Mouse (Mus musculus) midbrain, embryonic 11.5 days (tissue): Measurements from ENCODE around the gene Osbpl3. TPM values are rescaled to one million over a fixed set of nuclear protein-coding genes. Genes with fewer than 3 reads are reported as not detected.

ENCODE experiments used
- ATAC-seq: fragments of 200-750 bp; cut with Nextera tagmentation; 2 replicates; pipeline ENCODE4 v1.8.0; 2017; ENCODE audit warnings: moderate TSS enrichment, moderate library complexity; ENCODE audit not compliant: low FRiP score
- DNase-seq: peaks from one replicate; pipeline ENCODE4 v3.0.0; 2015; ENCODE audit warnings: low spot score; ENCODE audit errors: missing footprints
- H3K27ac ChIP-seq: fragments of 300-500 bp; sonication (generic); 2 replicates; pipeline ENCODE4 v1.5.1; 2014; ENCODE audit warnings: low read depth, low read length
- H3K27me3 ChIP-seq: fragments of 300-500 bp; sonication (generic); 2 replicates; pipeline ENCODE4 v1.6.1; 2014; ENCODE audit warnings: mild to moderate bottlenecking, low read length, moderate library complexity, mixed read lengths; ENCODE audit not compliant: control insufficient read depth, insufficient read depth
- H3K36me3 ChIP-seq: fragments of 300-500 bp; sonication (generic); 2 replicates; pipeline ENCODE4 v1.6.1; 2014; ENCODE audit warnings: mild to moderate bottlenecking, low read length, moderate library complexity, mixed read lengths; ENCODE audit not compliant: control insufficient read depth, insufficient read depth
- H3K4me1 ChIP-seq: fragments of 300-500 bp; sonication (generic); 2 replicates; pipeline ENCODE4 v1.6.1; 2014; ENCODE audit warnings: low read length; ENCODE audit not compliant: control insufficient read depth, insufficient read depth
- H3K4me2 ChIP-seq: fragments of 300-500 bp; sonication (generic); 2 replicates; pipeline ENCODE4 v1.6.1; 2014; ENCODE audit warnings: mild to moderate bottlenecking, moderate library complexity
- H3K4me3 ChIP-seq: fragments of 300-500 bp; sonication (generic); 2 replicates; pipeline ENCODE4 v1.5.1; 2014; ENCODE audit warnings: low read depth, low read length
- H3K9ac ChIP-seq: fragments of 300-500 bp; sonication (generic); 2 replicates; pipeline ENCODE4 v1.6.1; 2014; ENCODE audit warnings: low read length
- H3K9me3 ChIP-seq: fragments of 300-500 bp; sonication (generic); 2 replicates; pipeline ENCODE4 v1.6.1; 2016; ENCODE audit warnings: low read length; ENCODE audit not compliant: control insufficient read depth
- WGBS: fragments of 180-500 bp; shearing (Covaris S2); extraction: QIAGEN DNeasy Blood & Tissue Kit; methylation state at CpG from one replicate; pipeline ENCODE4 v1.1.7; 2014; 5-methylcytosine and 5-hydroxymethylcytosine counted together
- polyA plus RNA-seq: library from polyadenylated mRNA; unstranded; fragments of >200 nt; fragmentation: Nextera tagmentation; extraction: Ambion mirVana; gene quantifications from 2 replicates; pipeline ENCODE4 v1.2.1, GENCODE M21; 2014

Gene Osbpl3
- polyA plus RNA-seq, 1 experiment from 2014 or later: 7.3 TPM

- H3K9ac ChIP-seq: no peak overlapping the region
- no peak for ATAC-seq
- H3K36me3 ChIP-seq: no peaks in the 10 kb centered on the region
- H3K4me3 ChIP-seq: no peak overlapping the region
- H3K4me2 ChIP-seq: no peak overlapping the region
- no peak overlapping the region for H3K27ac ChIP-seq
- no peaks in the 10 kb centered on the region; the same call in 1 of the 2 replicates for H3K27me3 ChIP-seq
- H3K9me3 ChIP-seq: no peaks in the 10 kb centered on the region
- peaks cover 15% of the 10 kb centered on the region for H3K4me1 ChIP-seq
- DNase-seq: no peak
- 91% methylated on average over 12 of the region's 12 CpGs for WGBS
These were observed 1.7 kb upstream of the Osbpl3 start for GRCm38 (mm10) chr6:50457551-50458348.

GRCm38 (mm10) chr6:50456706-50457105 lies 705 bp upstream of the Osbpl3 start:
- H3K4me2 ChIP-seq: peak overlapping the region; percentile 93
- no peaks in the 10 kb centered on the region for H3K9me3 ChIP-seq
- WGBS: 77% methylated on average over 14 of the region's 14 CpGs
- peak overlapping the region; percentile 40; the same call in 1 of the 2 replicates for H3K9ac ChIP-seq
- peak overlapping the region; percentile 71; the same call in 1 of the 2 replicates for H3K4me3 ChIP-seq
- no peak for DNase-seq
- no peaks in the 10 kb centered on the region; the same call in 1 of the 2 replicates for H3K27me3 ChIP-seq
- H3K27ac ChIP-seq: no peak overlapping the region
- no peak for ATAC-seq
- peaks cover 15% of the 10 kb centered on the region for H3K4me1 ChIP-seq
- H3K36me3 ChIP-seq: no peaks in the 10 kb centered on the region

GRCm38 (mm10) chr6:50455102-50455828 lies 736 bp downstream of the Osbpl3 start:
- no peaks in the 10 kb centered on the region for H3K9me3 ChIP-seq
- ATAC-seq (peak; percentile 68), DNase-seq (peak; percentile 98)
- H3K9ac ChIP-seq: peak overlapping the region; percentile 76
- H3K27ac ChIP-seq: no peak overlapping the region
- peak overlapping the region; percentile 71 for H3K4me3 ChIP-seq
- H3K36me3 ChIP-seq: no peaks in the 10 kb centered on the region
- under 1% methylated on average over 39 of the region's 39 CpGs for WGBS
- peak overlapping the region; percentile 93 for H3K4me2 ChIP-seq
- H3K27me3 ChIP-seq: no peaks in the 10 kb centered on the region; the same call in 1 of the 2 replicates
- peaks cover 15% of the 10 kb centered on the region for H3K4me1 ChIP-seq

- ATAC-seq (no peak), DNase-seq (no peak)
- H3K27ac ChIP-seq: no peak overlapping the region
- no peaks in the 10 kb centered on the region for H3K9me3 ChIP-seq
- 48% methylated on average over 6 of the region's 6 CpGs for WGBS
- H3K4me2 ChIP-seq: no peak overlapping the region
- peaks cover 15% of the 10 kb centered on the region for H3K4me1 ChIP-seq
- no peaks in the 10 kb centered on the region; the same call in 1 of the 2 replicates for H3K27me3 ChIP-seq
- no peak overlapping the region for H3K4me3 ChIP-seq
- no peaks in the 10 kb centered on the region for H3K36me3 ChIP-seq
- no peak overlapping the region for H3K9ac ChIP-seq
These were observed 2.4 kb downstream of the Osbpl3 start for GRCm38 (mm10) chr6:50453651-50454050.

- no peaks in the 10 kb centered on the region; the same call in 1 of the 2 replicates for H3K27me3 ChIP-seq
- H3K27ac ChIP-seq: no peak overlapping the region
- WGBS: 92% methylated on average over 10 of the region's 10 CpGs
- no peak for DNase-seq
- no peak for ATAC-seq
- no peaks in the 10 kb centered on the region for H3K36me3 ChIP-seq
- H3K4me2 ChIP-seq: no peak overlapping the region
- H3K4me3 ChIP-seq: no peak overlapping the region
- no peak overlapping the region for H3K9ac ChIP-seq
- H3K4me1 ChIP-seq: peaks cover 15% of the 10 kb centered on the region
- no peaks in the 10 kb centered on the region for H3K9me3 ChIP-seq
These were observed 3.8 kb downstream of the Osbpl3 start for GRCm38 (mm10) chr6:50452220-50452619.

- peak; percentile 12 for DNase-seq
- H3K4me1 ChIP-seq: no peaks in the 10 kb centered on the region
- H3K4me2 ChIP-seq: no peak overlapping the region
- no peak overlapping the region for H3K27ac ChIP-seq
- no peak for ATAC-seq
- no peaks in the 10 kb centered on the region for H3K36me3 ChIP-seq
- H3K9me3 ChIP-seq: no peaks in the 10 kb centered on the region
- no peaks in the 10 kb centered on the region for H3K27me3 ChIP-seq
- H3K9ac ChIP-seq: no peak overlapping the region
- WGBS: 45% methylated on average over 2 of the region's 2 CpGs
- no peak overlapping the region for H3K4me3 ChIP-seq
These were observed 10.4 kb downstream of the Osbpl3 start for GRCm38 (mm10) chr6:50445616-50446015.

- no peak overlapping the region for H3K9ac ChIP-seq
- H3K36me3 ChIP-seq: no peaks in the 10 kb centered on the region
- no peak overlapping the region for H3K4me2 ChIP-seq
- no peak for DNase-seq
- no peak overlapping the region for H3K4me3 ChIP-seq
- H3K27me3 ChIP-seq: no peaks in the 10 kb centered on the region
- H3K4me1 ChIP-seq: no peaks in the 10 kb centered on the region
- no peak overlapping the region for H3K27ac ChIP-seq
- WGBS: 91% methylated on average over 5 of the region's 5 CpGs
- ATAC-seq: no peak
- H3K9me3 ChIP-seq: no peaks in the 10 kb centered on the region
These were observed 14.8 kb downstream of the Osbpl3 start for GRCm38 (mm10) chr6:50440966-50441862.

- no peak for DNase-seq
- Histone ChIP-seq H3K4me3 (no peak overlapping the region), H3K27ac (no peak overlapping the region), H3K36me3 (no peaks in the 10 kb centered on the region), H3K9me3 (no peaks in the 10 kb centered on the region), H3K4me1 (no peaks in the 10 kb centered on the region), H3K4me2 (no peak overlapping the region), H3K27me3 (no peaks in the 10 kb centered on the region), H3K9ac (no peak overlapping the region)
- no peak for ATAC-seq
- 88% methylated on average over 7 of the region's 7 CpGs for WGBS
These were observed 15.8 kb downstream of the Osbpl3 start for GRCm38 (mm10) chr6:50440197-50440596.
